28 mouse cellular contexts compared by ENCODE assay signal in the genomic region with DNA sequence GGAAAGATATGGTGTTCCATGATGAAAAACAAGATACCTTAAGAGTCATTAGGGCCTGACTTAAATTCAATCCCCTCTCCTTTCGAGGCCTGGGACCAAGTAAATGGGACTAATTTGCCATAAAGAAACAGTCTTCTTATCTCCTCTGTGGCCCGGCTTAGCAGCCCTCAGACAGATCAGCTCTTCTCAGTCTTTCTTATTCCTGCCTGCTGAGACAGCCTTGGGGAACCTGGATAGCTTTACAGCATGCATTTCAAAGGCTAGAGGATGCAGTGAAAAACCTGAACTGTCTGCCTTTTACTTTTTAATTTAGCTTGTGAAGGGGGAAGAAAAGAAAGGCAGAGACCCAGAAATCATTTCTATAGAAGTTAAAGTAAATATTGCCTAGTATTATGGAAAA.
DNase-seq lines count a peak whose midpoint lies in the region; ATAC-seq and TF ChIP-seq lines count a peak whose summit lies in the region.
"Had no signal": no experiment of that assay in that cellular context is flagged by ENCODE, and none has a peak within 500 bp of the region (broad histone marks: within the 10 kb centered on the region; RNA-seq: fewer than 3 reads in every experiment).

No protein-coding gene starts in this region.

- TF ChIP-seq POLR2A in brain, embryonic 14.5 days (IDR thresholded peaks at IDR 0.05; ENCODE audit: borderline replicate concordance, extremely low read depth, insufficient read depth, insufficient read length, poor library complexity, severe bottlenecking): no peak

- no peaks in the 10 kb centered on the region for H3K36me3 ChIP-seq in midbrain, embryonic 14.5 days (ENCODE audit: control insufficient read depth, insufficient read depth, low read length)
- no peaks in the 10 kb centered on the region for H3K36me3 ChIP-seq in midbrain, embryonic 11.5 days (ENCODE audit: control insufficient read depth, insufficient read depth, low read length)
- no peaks in the 10 kb centered on the region for H3K36me3 ChIP-seq in midbrain, postnatal 0 days (ENCODE audit: insufficient read depth, low read length)
- H3K36me3 ChIP-seq: embryonic facial prominence, embryonic 10.5 days; embryonic facial prominence, embryonic 13.5 days; forebrain, embryonic 12.5 days; forebrain, embryonic 15.5 days; heart, embryonic 10.5 days; heart, embryonic 13.5 days; hindbrain, embryonic 13.5 days had no signal

- H3K9me3 ChIP-seq in midbrain, embryonic 14.5 days (ENCODE audit: control insufficient read depth, low read length): no peaks in the 10 kb centered on the region
- no peaks in the 10 kb centered on the region for H3K9me3 ChIP-seq in midbrain, embryonic 11.5 days (ENCODE audit: control insufficient read depth, low read length)
- H3K9me3 ChIP-seq in midbrain, postnatal 0 days (ENCODE audit: low read length): no peaks in the 10 kb centered on the region
- H3K9me3 ChIP-seq: embryonic facial prominence, embryonic 10.5 days; embryonic facial prominence, embryonic 13.5 days; forebrain, embryonic 12.5 days; forebrain, embryonic 15.5 days; heart, embryonic 10.5 days; heart, embryonic 13.5 days; hindbrain, embryonic 13.5 days had no signal

- WGBS in midbrain, embryonic 14.5 days: 3% methylated on average over 2 of the region's 2 CpGs
- 2% methylated on average over 2 of the region's 2 CpGs for WGBS in midbrain, embryonic 11.5 days
- WGBS in midbrain, postnatal 0 days: 5% methylated on average over 2 of the region's 2 CpGs

- no peak for TF ChIP-seq CTCF in brain, embryonic 14.5 days (IDR thresholded peaks at IDR 0.05; ENCODE audit: borderline replicate concordance, extremely low read depth, insufficient read depth, insufficient read length)
- TF ChIP-seq CTCF in midbrain, postnatal 0 days (IDR thresholded peaks at IDR 0.05): no peak

- no peaks in the 10 kb centered on the region for H3K27me3 ChIP-seq in midbrain, embryonic 14.5 days (ENCODE audit: control insufficient read depth, insufficient read depth, low read length)
- no peaks in the 10 kb centered on the region for H3K27me3 ChIP-seq in midbrain, embryonic 11.5 days (ENCODE audit: control insufficient read depth, insufficient read depth, low read length)
- H3K27me3 ChIP-seq in midbrain, postnatal 0 days (ENCODE audit: insufficient read depth, low read length): no peaks in the 10 kb centered on the region
- H3K27me3 ChIP-seq: embryonic facial prominence, embryonic 13.5 days; forebrain, embryonic 12.5 days; forebrain, embryonic 15.5 days; heart, embryonic 13.5 days; hindbrain, embryonic 13.5 days had no signal

- H3K4me3 ChIP-seq in midbrain, embryonic 14.5 days (replicated peaks; ENCODE audit: low read depth, low read length): no peak overlapping the region
- H3K4me3 ChIP-seq in midbrain, embryonic 11.5 days (ENCODE audit: low read depth, low read length): no peak overlapping the region
- no peak overlapping the region for H3K4me3 ChIP-seq in midbrain, postnatal 0 days (ENCODE audit: low read depth, low read length)
- H3K4me3 ChIP-seq: embryonic facial prominence, embryonic 10.5 days; embryonic facial prominence, embryonic 13.5 days; erythroblast, embryonic 14.5 days; forebrain, embryonic 12.5 days; forebrain, embryonic 15.5 days; heart, embryonic 10.5 days; heart, embryonic 13.5 days; hindbrain, embryonic 13.5 days had no signal

- no peak for ATAC-seq in midbrain, embryonic 14.5 days (ENCODE audit: low FRiP score, low TSS enrichment)
- ATAC-seq in midbrain, embryonic 11.5 days (ENCODE audit: low FRiP score): no peak
- ATAC-seq in midbrain, postnatal 0 days (ENCODE audit: low FRiP score): no peak
- ATAC-seq: CD4-positive, CD25-positive, alpha-beta regulatory T cell, adult 4 months; forebrain, embryonic 15.5 days; hindbrain, embryonic 16.5 days; inflammation-experienced regulatory T-cells, adult 6 months had no signal

- no peak overlapping the region for H3K27ac ChIP-seq in midbrain, embryonic 14.5 days (replicated peaks; ENCODE audit: low read depth, low read length)
- no peak overlapping the region for H3K27ac ChIP-seq in midbrain, embryonic 11.5 days (ENCODE audit: low read depth, low read length)
- H3K27ac ChIP-seq in midbrain, postnatal 0 days (ENCODE audit: low read depth, low read length): peak overlapping the region; percentile 47; the same call in 1 of the 2 replicates
- H3K27ac ChIP-seq: embryonic facial prominence, embryonic 10.5 days; embryonic facial prominence, embryonic 13.5 days; forebrain, embryonic 12.5 days; forebrain, embryonic 15.5 days; heart, embryonic 10.5 days; heart, embryonic 13.5 days; hindbrain, embryonic 13.5 days had no signal

- no peaks in the 10 kb centered on the region for H3K4me1 ChIP-seq in midbrain, embryonic 14.5 days (ENCODE audit: control insufficient read depth, insufficient read depth, low read length)
- no peaks in the 10 kb centered on the region for H3K4me1 ChIP-seq in midbrain, embryonic 11.5 days (ENCODE audit: control insufficient read depth, insufficient read depth, low read length)
- H3K4me1 ChIP-seq in midbrain, postnatal 0 days (ENCODE audit: insufficient read depth, low read length): peaks cover 3% of the 10 kb centered on the region; the same call in 1 of the 2 replicates
- H3K4me1 ChIP-seq: embryonic facial prominence, embryonic 10.5 days; embryonic facial prominence, embryonic 13.5 days; forebrain, embryonic 12.5 days; forebrain, embryonic 15.5 days; heart, embryonic 10.5 days; heart, embryonic 13.5 days; hindbrain, embryonic 13.5 days had no signal

- no peak overlapping the region for H3K4me2 ChIP-seq in midbrain, embryonic 14.5 days (ENCODE audit: low read length)
- no peak overlapping the region for H3K4me2 ChIP-seq in midbrain, embryonic 11.5 days
- no peak overlapping the region for H3K4me2 ChIP-seq in midbrain, postnatal 0 days (ENCODE audit: low read depth, low read length, poor library complexity, severe bottlenecking)
- H3K4me2 ChIP-seq: embryonic facial prominence, embryonic 13.5 days; forebrain, embryonic 12.5 days; forebrain, embryonic 15.5 days; heart, embryonic 13.5 days; hindbrain, embryonic 13.5 days had no signal

- DNase-seq in midbrain, embryonic 14.5 days: peak; percentile 43
- no peak for DNase-seq in midbrain, embryonic 11.5 days (ENCODE audit: low spot score, missing footprints)
- peak; percentile 32 for DNase-seq in R1 (ENCODE audit: low read depth, low spot score)
- peak; percentile 48 for DNase-seq in brain, embryonic 14.5 days (ENCODE audit: low read depth)
- DNase-seq in midbrain, postnatal 0 days (ENCODE audit: low spot score): no peak
- no peak for DNase-seq in urinary bladder, postnatal 14 days (ENCODE audit: low spot score)
- DNase-seq in heart, postnatal 4 days: no peak
- DNase-seq: adrenal gland, adult 2 months; adrenal gland, postnatal 14 days; cerebellum, adult 11-12 months; cerebellum, adult 8-10 months; cerebellum, postnatal 10 days; cerebellum, postnatal 36 days; embryo, embryonic 11 days; gastrocnemius, postnatal 25 days; heart, adult 18-20 months; heart, postnatal 14 days had no signal

- H3K9ac ChIP-seq in midbrain, embryonic 14.5 days (replicated peaks; ENCODE audit: low read length): no peak overlapping the region
- no peak overlapping the region for H3K9ac ChIP-seq in midbrain, embryonic 11.5 days (ENCODE audit: low read length)
- H3K9ac ChIP-seq in midbrain, postnatal 0 days (replicated peaks; ENCODE audit: low read length, poor library complexity, severe bottlenecking): no peak overlapping the region
- H3K9ac ChIP-seq: embryonic facial prominence, embryonic 13.5 days; forebrain, embryonic 12.5 days; forebrain, embryonic 15.5 days; heart, embryonic 13.5 days; hindbrain, embryonic 13.5 days had no signal

Comparison
In these comparisons a context has a peak if more than half of its experiments do, and no peak if none do; other contexts are left out.
1. DNase-seq: peak in midbrain, embryonic 14.5 days (single experiment), R1 (single experiment) and brain, embryonic 14.5 days (single experiment); none in midbrain, embryonic 11.5 days (single experiment), midbrain, postnatal 0 days (single experiment), urinary bladder, postnatal 14 days (single experiment) and heart, postnatal 4 days (single experiment).